Mouse (Mus musculus): ENCODE measurements at regions not wholly inside any gene's neighbourhood (a gene's known extent, or its start where the extent isn't known, plus 50 kb on each side); places are given as distances from the start of the nearest gene placed in this dataset.

- Histone ChIP-seq H3K27me3 (no peaks in the 10 kb centered on the region), H3K4me2 (no peak overlapping the region), H3K36me3 (no peaks in the 10 kb centered on the region), H3K9ac (no peak overlapping the region), H3K9me3 (no peaks in the 10 kb centered on the region), H3K4me3 (no peak overlapping the region), H3K4me1 (no peaks in the 10 kb centered on the region; the same call in 1 of the 2 replicates), H3K27ac (no peak overlapping the region)
- ATAC-seq (ENCODE audit: insufficient number of reproducible peaks, insufficient read depth, low FRiP score, low TSS enrichment, low read depth), result no peak
- 76% methylated on average over 6 of the region's 6 CpGs for WGBS
These were observed 123.3 kb downstream of the Psat1 start for GRCm38 (mm10) chr19:15823688-15824371.

GRCm38 (mm10) chr19:15820020-15820419 is 127.1 kb downstream of the Psat1 start:
- 55% methylated on average over 7 of the region's 7 CpGs for WGBS

DNA sequence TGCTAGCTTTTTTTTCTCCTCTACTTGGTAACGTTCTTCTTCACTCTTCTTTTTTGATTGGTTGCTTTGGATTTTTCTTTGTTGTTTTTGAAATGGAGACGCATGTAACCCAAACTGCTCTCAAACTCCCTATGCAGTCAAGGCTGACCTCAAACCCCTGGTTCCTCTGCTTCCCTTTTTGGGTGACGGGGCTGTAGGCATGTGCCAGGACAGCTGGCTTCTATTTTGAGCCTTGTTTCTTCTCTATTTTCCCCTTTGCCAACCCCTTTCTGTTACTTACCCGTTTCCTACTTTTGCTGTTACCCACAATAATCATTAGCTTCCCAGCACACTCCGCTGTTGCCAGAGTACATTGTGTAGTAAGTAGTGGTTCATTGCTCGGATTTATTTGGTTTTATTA is 132.0 kb downstream of the Psat1 start:
- H3K4me2 ChIP-seq, result no peak overlapping the region
- H3K4me1 ChIP-seq, result no peaks in the 10 kb centered on the region
- no peaks in the 10 kb centered on the region for H3K36me3 ChIP-seq
- H3K9me3 ChIP-seq, result 0 out of 2 replicates have a peak, but pooled peaks cover 3% of the 10 kb centered on the region
- ATAC-seq (ENCODE audit: insufficient number of reproducible peaks, insufficient read depth, low FRiP score, low TSS enrichment, low read depth), result no peak
- 55% methylated on average over 6 of the region's 6 CpGs for WGBS
- no peak overlapping the region for H3K27ac ChIP-seq
- H3K27me3 ChIP-seq, result no peaks in the 10 kb centered on the region
- no peak overlapping the region for H3K4me3 ChIP-seq
- no peak overlapping the region for H3K9ac ChIP-seq

More at GRCm38 (mm10) chr19:15820020-15820419, 127.1 kb downstream of the Psat1 start:
- no peak for ATAC-seq (ENCODE audit: insufficient number of reproducible peaks, insufficient read depth, low FRiP score, low TSS enrichment, low read depth)
- H3K4me3 ChIP-seq, result no peak overlapping the region
- H3K4me2 ChIP-seq, result no peak overlapping the region
- H3K27ac ChIP-seq, result no peak overlapping the region
- H3K36me3 ChIP-seq, result no peaks in the 10 kb centered on the region
- H3K27me3 ChIP-seq, result no peaks in the 10 kb centered on the region
- 0 out of 2 replicates have a peak, but pooled peaks cover 3% of the 10 kb centered on the region for H3K9me3 ChIP-seq
- H3K4me1 ChIP-seq, result no peaks in the 10 kb centered on the region
- no peak overlapping the region for H3K9ac ChIP-seq

- H3K4me1 ChIP-seq, result no peaks in the 10 kb centered on the region
These were observed 138.1 kb downstream of the Psat1 start for GRCm38 (mm10) chr19:15809008-15809407.

DNA sequence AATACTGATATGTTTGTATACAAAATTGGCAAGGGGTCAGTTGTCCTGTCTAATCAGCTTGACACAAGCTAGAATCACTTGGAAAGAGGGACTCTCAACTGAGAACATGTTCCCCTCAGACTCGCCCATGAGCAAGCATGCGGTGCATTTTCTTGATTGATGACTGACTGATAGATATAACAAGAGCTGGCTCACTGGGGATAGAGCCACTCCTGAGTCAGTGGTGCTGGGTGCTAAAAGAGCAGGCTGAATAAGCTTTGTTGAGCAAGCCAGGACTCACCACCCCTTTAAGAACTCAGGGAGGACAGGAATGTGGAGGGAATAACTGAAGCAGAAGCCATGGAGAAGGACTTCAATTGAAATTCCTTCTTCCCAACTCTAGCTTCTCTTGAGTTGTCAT is 139.5 kb downstream of the Psat1 start:
- ATAC-seq (ENCODE audit: insufficient number of reproducible peaks, insufficient read depth, low FRiP score, low TSS enrichment, low read depth), result no peak
- Histone ChIP-seq H3K27me3 (peaks cover 19% of the 10 kb centered on the region), H3K9me3 (peaks cover 2% of the 10 kb centered on the region; the same call in 1 of the 2 replicates), H3K4me2 (no peak overlapping the region), H3K4me1 (no peaks in the 10 kb centered on the region), H3K27ac (no peak overlapping the region), H3K9ac (no peak overlapping the region), H3K4me3 (no peak overlapping the region), H3K36me3 (no peaks in the 10 kb centered on the region)
- WGBS, result 86% methylated on average over 2 of the region's 2 CpGs

More at GRCm38 (mm10) chr19:15809008-15809407, 138.1 kb downstream of the Psat1 start:
- H3K9ac ChIP-seq, result no peak overlapping the region
- 87% methylated on average over 5 of the region's 5 CpGs for WGBS
- no peaks in the 10 kb centered on the region for H3K36me3 ChIP-seq
- ATAC-seq (ENCODE audit: insufficient number of reproducible peaks, insufficient read depth, low FRiP score, low TSS enrichment, low read depth), result no peak
- peaks cover 2% of the 10 kb centered on the region; the same call in 1 of the 2 replicates for H3K9me3 ChIP-seq
- no peak overlapping the region for H3K4me2 ChIP-seq
- H3K4me3 ChIP-seq, result no peak overlapping the region
- peaks cover 15% of the 10 kb centered on the region for H3K27me3 ChIP-seq
- no peak overlapping the region for H3K27ac ChIP-seq

GRCm38 (mm10) chr19:15803131-15803889 is 143.8 kb downstream of the Psat1 start:
- WGBS, result 21% methylated on average over 8 of the region's 8 CpGs
- peaks cover 37% of the 10 kb centered on the region for H3K27me3 ChIP-seq

DNA sequence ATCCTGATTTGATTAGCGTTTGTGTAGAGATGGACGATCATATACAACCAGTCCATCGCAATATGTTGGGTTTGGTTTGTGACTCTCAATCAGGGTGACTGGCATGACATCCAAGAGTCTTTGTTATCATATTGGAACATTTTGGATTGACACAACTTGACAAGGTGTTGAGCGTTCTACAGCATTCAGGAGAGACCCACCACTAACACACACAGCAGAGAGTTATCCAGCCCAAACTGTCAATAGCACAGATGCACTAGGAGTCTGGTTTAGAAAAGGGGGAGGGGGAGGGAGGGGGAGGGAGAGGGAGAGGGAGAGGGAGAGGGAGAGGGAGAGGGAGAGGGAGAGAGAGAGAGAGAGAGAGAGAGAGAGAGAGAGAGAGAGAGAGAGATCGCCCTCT is 144.5 kb downstream of the Psat1 start:
- H3K4me1 ChIP-seq, result peaks cover 13% of the 10 kb centered on the region; the same call in 1 of the 2 replicates
- H3K27ac ChIP-seq, result no peak overlapping the region
- H3K9ac ChIP-seq, result no peak overlapping the region
- peaks cover 2% of the 10 kb centered on the region; the same call in 1 of the 2 replicates for H3K9me3 ChIP-seq
- WGBS, result 54% methylated on average over 5 of the region's 5 CpGs
- no peaks in the 10 kb centered on the region for H3K36me3 ChIP-seq
- no peak for ATAC-seq (ENCODE audit: insufficient number of reproducible peaks, insufficient read depth, low FRiP score, low TSS enrichment, low read depth)
- peaks cover 42% of the 10 kb centered on the region for H3K27me3 ChIP-seq
- H3K4me2 ChIP-seq, result no peak overlapping the region
- no peak overlapping the region for H3K4me3 ChIP-seq

More at GRCm38 (mm10) chr19:15803131-15803889, 143.8 kb downstream of the Psat1 start:
- no peak overlapping the region for H3K4me3 ChIP-seq
- ATAC-seq (ENCODE audit: insufficient number of reproducible peaks, insufficient read depth, low FRiP score, low TSS enrichment, low read depth), result no peak
- H3K4me1 ChIP-seq, result peaks cover 13% of the 10 kb centered on the region; the same call in 1 of the 2 replicates
- no peak overlapping the region for H3K9ac ChIP-seq
- peaks cover 2% of the 10 kb centered on the region; the same call in 1 of the 2 replicates for H3K9me3 ChIP-seq
- no peaks in the 10 kb centered on the region for H3K36me3 ChIP-seq
- H3K27ac ChIP-seq, result no peak overlapping the region
- H3K4me2 ChIP-seq, result no peak overlapping the region

GRCm38 (mm10) chr19:15801811-15802486 is 145.2 kb downstream of the Psat1 start:
- WGBS, result 2% methylated on average over 17 of the region's 17 CpGs
- peaks cover 42% of the 10 kb centered on the region for H3K27me3 ChIP-seq
- H3K4me1 ChIP-seq, result peaks cover 13% of the 10 kb centered on the region; the same call in 1 of the 2 replicates
- no peaks in the 10 kb centered on the region for H3K9me3 ChIP-seq
- H3K27ac ChIP-seq, result no peak overlapping the region
- H3K4me3 ChIP-seq, result peak overlapping the region; percentile 33
- H3K9ac ChIP-seq, result peak overlapping the region; percentile 44; the same call in 1 of the 2 replicates
- peak overlapping the region; percentile 60 for H3K4me2 ChIP-seq
- peak; percentile 44; the same call in 1 of the 2 replicates for ATAC-seq (ENCODE audit: insufficient number of reproducible peaks, insufficient read depth, low FRiP score, low TSS enrichment, low read depth)
- no peaks in the 10 kb centered on the region for H3K36me3 ChIP-seq

DNA sequence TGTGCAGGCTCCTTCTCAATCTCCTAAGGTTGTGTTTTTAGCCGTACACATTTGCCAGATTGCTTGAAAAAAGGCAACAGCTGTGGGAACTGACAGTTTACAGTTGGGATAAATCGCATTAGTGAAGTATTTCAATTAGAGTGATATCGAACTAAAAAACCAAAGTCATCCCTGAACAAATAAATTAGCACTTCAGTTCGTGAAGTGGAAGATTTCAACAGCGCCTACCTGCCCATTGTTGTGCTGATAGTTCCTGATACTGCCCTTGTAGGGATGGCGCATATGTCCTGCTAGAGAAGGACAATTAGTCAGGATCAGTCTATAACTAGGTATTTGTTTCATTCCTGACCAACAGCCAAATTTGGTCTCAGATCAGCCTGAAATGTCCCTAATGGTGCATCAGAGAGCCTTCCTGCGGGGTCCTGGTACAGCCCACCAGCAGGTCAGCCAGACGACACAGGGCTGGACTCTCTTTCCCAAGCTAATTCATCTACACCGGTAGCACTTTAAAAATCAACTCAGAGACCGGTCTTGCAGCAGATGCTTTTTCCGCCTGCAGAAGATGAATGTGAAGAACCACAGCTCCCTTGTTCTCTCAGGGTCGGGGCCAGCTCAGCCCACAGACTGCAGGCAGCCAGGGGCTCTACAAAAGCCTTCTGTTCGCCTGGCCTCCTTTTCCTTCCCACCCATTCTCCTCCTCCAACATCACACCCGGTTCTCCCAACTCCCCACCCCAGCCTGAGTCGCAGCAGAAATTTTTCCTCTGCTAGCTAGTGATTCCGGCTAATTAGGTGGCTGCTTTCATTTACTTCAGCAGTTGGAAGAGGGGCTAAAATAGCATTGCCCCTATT is 146.1 kb downstream of the Psat1 start:
- no peaks in the 10 kb centered on the region for H3K36me3 ChIP-seq
- H3K9ac ChIP-seq, result 0 out of 2 replicates have a peak overlapping the region, but pooled peaks have one; percentile 40
- WGBS, result 14% methylated on average over 16 of the region's 16 CpGs
- peak overlapping the region; percentile 60 for H3K4me2 ChIP-seq
- ATAC-seq (ENCODE audit: insufficient number of reproducible peaks, insufficient read depth, low FRiP score, low TSS enrichment, low read depth), result no peak
- peaks cover 13% of the 10 kb centered on the region; the same call in 1 of the 2 replicates for H3K4me1 ChIP-seq
- peak overlapping the region; percentile 33 for H3K4me3 ChIP-seq
- no peaks in the 10 kb centered on the region for H3K9me3 ChIP-seq
- H3K27me3 ChIP-seq, result peaks cover 42% of the 10 kb centered on the region
- H3K27ac ChIP-seq, result peak overlapping the region; percentile 22; the same call in 1 of the 2 replicates

DNA sequence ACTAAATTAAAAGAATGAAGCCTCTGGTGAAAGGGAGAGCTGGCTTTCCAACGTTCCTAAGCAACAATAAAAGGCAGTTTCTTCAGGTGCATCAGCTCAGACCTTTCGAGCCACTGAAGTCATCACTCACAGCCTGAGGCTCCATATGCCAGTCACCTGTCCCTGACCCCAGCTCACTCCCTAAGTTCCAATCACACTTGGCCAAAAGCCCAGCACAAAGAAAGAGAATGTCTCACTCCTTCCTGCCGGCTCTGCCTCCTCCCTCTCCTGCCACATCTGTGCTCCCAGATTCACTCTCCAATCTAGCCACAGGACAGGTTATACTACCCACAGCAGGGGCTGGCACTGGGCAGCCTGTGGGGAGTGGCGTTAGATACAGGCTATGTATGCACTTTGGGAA is 150.7 kb downstream of the Psat1 start:
- Histone ChIP-seq H3K4me3 (no peak overlapping the region), H3K27me3 (peaks cover 23% of the 10 kb centered on the region), H3K9ac (no peak overlapping the region), H3K9me3 (no peaks in the 10 kb centered on the region), H3K4me2 (no peak overlapping the region), H3K27ac (no peak overlapping the region), H3K36me3 (no peaks in the 10 kb centered on the region), H3K4me1 (peaks cover 8% of the 10 kb centered on the region; the same call in 1 of the 2 replicates)
- 42% methylated on average over 4 of the region's 4 CpGs for WGBS
- ATAC-seq (ENCODE audit: insufficient number of reproducible peaks, insufficient read depth, low FRiP score, low TSS enrichment, low read depth), result no peak
